Mouse (Mus musculus) midbrain, postnatal 0 days (tissue): Measurements from ENCODE around the gene Rbfox2. TPM values are rescaled to one million over a fixed set of nuclear protein-coding genes. Genes with fewer than 3 reads are reported as not detected.

Source experiments
- ATAC-seq: fragments of 200-750 bp; cut with Nextera tagmentation; 2 replicates; pipeline ENCODE4 v1.8.0; 2017; ENCODE audit warnings: moderate number of reproducible peaks, mild to moderate bottlenecking, moderate TSS enrichment, moderate library complexity; ENCODE audit not compliant: low FRiP score
- DNase-seq: peaks from one replicate; pipeline ENCODE4 v3.0.0-alpha.2; 2015; ENCODE audit warnings: low spot score
- H3K27ac ChIP-seq: fragments of 300-500 bp; sonication (generic); 2 replicates; pipeline ENCODE4 v1.5.1; 2014; ENCODE audit warnings: low read depth, mild to moderate bottlenecking, low read length, mixed read lengths
- H3K27me3 ChIP-seq: fragments of 300-500 bp; sonication (generic); 2 replicates; pipeline ENCODE4 v1.6.1; 2014; ENCODE audit warnings: low read length, control low read depth, mixed read lengths; ENCODE audit not compliant: insufficient read depth
- H3K36me3 ChIP-seq: fragments of 300-500 bp; sonication (generic); 2 replicates; pipeline ENCODE4 v1.6.1; 2014; ENCODE audit warnings: low read length, control low read depth, mixed read lengths; ENCODE audit not compliant: insufficient read depth
- H3K4me1 ChIP-seq: fragments of 300-500 bp; sonication (generic); 2 replicates; pipeline ENCODE4 v1.6.1; 2014; ENCODE audit warnings: mild to moderate bottlenecking, control low read depth, antibody characterized with exemption, low read length, mixed read lengths; ENCODE audit not compliant: insufficient read depth
- H3K4me2 ChIP-seq: fragments of 300-500 bp; sonication (generic); 2 replicates; pipeline ENCODE4 v1.6.1; 2014; ENCODE audit warnings: low read depth, mild to moderate bottlenecking, low read length, mixed read lengths; ENCODE audit not compliant: poor library complexity, severe bottlenecking
- H3K4me3 ChIP-seq: fragments of 300-500 bp; sonication (generic); 2 replicates; pipeline ENCODE4 v1.5.1; 2014; ENCODE audit warnings: low read depth, mild to moderate bottlenecking, low read length, moderate library complexity
- H3K9ac ChIP-seq: fragments of 300-500 bp; sonication (generic); replicated peaks from 2 replicates; pipeline ENCODE4 v1.6.1; 2014; ENCODE audit warnings: mild to moderate bottlenecking, low read length, moderate library complexity, mixed read lengths; ENCODE audit not compliant: poor library complexity, severe bottlenecking
- H3K9me3 ChIP-seq: fragments of 300-500 bp; sonication (generic); 2 replicates; pipeline ENCODE4 v1.6.1; 2016; ENCODE audit warnings: low read length, control low read depth
- CTCF ChIP-seq: IDR thresholded peaks from 2 replicates; pipeline ENCODE4 v1.5.1; 2016; ENCODE audit warnings: antibody characterized with exemption, mild to moderate bottlenecking
- WGBS: fragments of 180-500 bp; shearing (Covaris S2); extraction: QIAGEN DNeasy Blood & Tissue Kit; methylation state at CpG from one replicate; pipeline ENCODE4 v1.1.7; 2014; 5-methylcytosine and 5-hydroxymethylcytosine counted together
- polyA plus RNA-seq: library from polyadenylated mRNA; unstranded; fragments of >200 nt; fragmentation: Nextera tagmentation; extraction: Ambion mirVana; gene quantifications from 2 replicates; pipeline ENCODE4 v1.2.1, GENCODE M21; 2015
- total RNA-seq: library from RNA; depleted of rRNA; stranded (reverse); fragments of >200 nt; gene quantifications from 2 replicates; pipeline ENCODE4 v1.2.3, GENCODE M21; 2014

Gene Rbfox2
- total and polyA plus RNA-seq, 2 experiments from 2014 or later, result 96.6 to 360 TPM

GRCm38 (mm10) chr15:77326361-77326760 is 19.6 kb upstream of the Rbfox2 start:
- no peak overlapping the region for H3K4me2 ChIP-seq
- no peak overlapping the region for H3K9ac ChIP-seq

GRCm38 (mm10) chr15:77324426-77324825 is 17.6 kb upstream of the Rbfox2 start:
- Histone ChIP-seq H3K9me3 (no peaks in the 10 kb centered on the region), H3K4me2 (no peak overlapping the region), H3K4me3 (no peak overlapping the region), H3K4me1 (no peaks in the 10 kb centered on the region), H3K27me3 (no peaks in the 10 kb centered on the region), H3K9ac (no peak overlapping the region), H3K36me3 (no peaks in the 10 kb centered on the region), H3K27ac (no peak overlapping the region)
- TF ChIP-seq CTCF, result no peak
- DNase-seq (no peak), ATAC-seq (no peak)
- WGBS, result 91% methylated on average over 11 of the region's 11 CpGs

More at GRCm38 (mm10) chr15:77326361-77326760, 19.6 kb upstream of the Rbfox2 start:
- TF ChIP-seq CTCF, result no peak
- Histone ChIP-seq H3K4me3 (no peak overlapping the region), H3K4me1 (no peaks in the 10 kb centered on the region), H3K9me3 (no peaks in the 10 kb centered on the region), H3K27ac (no peak overlapping the region), H3K27me3 (no peaks in the 10 kb centered on the region), H3K36me3 (no peaks in the 10 kb centered on the region)
- ATAC-seq (no peak), DNase-seq (no peak)
- WGBS, result 92% methylated on average over 4 of the region's 4 CpGs

GRCm38 (mm10) chr15:77323226-77323625 is 16.4 kb upstream of the Rbfox2 start:
- H3K36me3 ChIP-seq, result no peaks in the 10 kb centered on the region
- H3K27ac ChIP-seq, result no peak overlapping the region
- H3K4me1 ChIP-seq, result no peaks in the 10 kb centered on the region
- WGBS, result 90% methylated on average over 10 of the region's 10 CpGs
- H3K27me3 ChIP-seq, result no peaks in the 10 kb centered on the region
- no peak overlapping the region for H3K9ac ChIP-seq
- no peak overlapping the region for H3K4me3 ChIP-seq
- ATAC-seq, result no peak
- no peak overlapping the region for H3K4me2 ChIP-seq
- no peak for DNase-seq
- H3K9me3 ChIP-seq, result no peaks in the 10 kb centered on the region
- TF ChIP-seq CTCF, result no peak

GRCm38 (mm10) chr15:77313701-77314100 is 6.9 kb upstream of the Rbfox2 start:
- no peak for DNase-seq
- no peaks in the 10 kb centered on the region for H3K9me3 ChIP-seq
- no peak for TF ChIP-seq CTCF
- no peak overlapping the region for H3K27ac ChIP-seq
- ATAC-seq, result no peak
- H3K4me2 ChIP-seq, result no peak overlapping the region
- 32% methylated on average over 6 of the region's 6 CpGs for WGBS
- no peaks in the 10 kb centered on the region for H3K27me3 ChIP-seq
- no peak overlapping the region for H3K4me3 ChIP-seq
- H3K9ac ChIP-seq, result no peak overlapping the region
- no peaks in the 10 kb centered on the region for H3K36me3 ChIP-seq
- no peaks in the 10 kb centered on the region for H3K4me1 ChIP-seq

GRCm38 (mm10) chr15:77312796-77313195 is 6.0 kb upstream of the Rbfox2 start:
- no peaks in the 10 kb centered on the region for H3K4me1 ChIP-seq
- H3K9me3 ChIP-seq, result no peaks in the 10 kb centered on the region
- WGBS, result 90% methylated on average over 7 of the region's 7 CpGs
- H3K27ac ChIP-seq, result no peak overlapping the region
- no peaks in the 10 kb centered on the region for H3K27me3 ChIP-seq
- DNase-seq, result no peak
- no peak overlapping the region for H3K9ac ChIP-seq
- H3K4me2 ChIP-seq, result no peak overlapping the region
- no peak for TF ChIP-seq CTCF
- H3K36me3 ChIP-seq, result no peaks in the 10 kb centered on the region
- H3K4me3 ChIP-seq, result no peak overlapping the region
- ATAC-seq, result no peak

- 84% methylated on average over 4 of the region's 4 CpGs for WGBS
- H3K9me3 ChIP-seq, result no peaks in the 10 kb centered on the region
- H3K27ac ChIP-seq, result no peak overlapping the region
- no peaks in the 10 kb centered on the region for H3K36me3 ChIP-seq
- H3K4me2 ChIP-seq, result no peak overlapping the region
- no peak for DNase-seq
- H3K9ac ChIP-seq, result no peak overlapping the region
- ATAC-seq, result no peak
- TF ChIP-seq CTCF, result no peak
- no peak overlapping the region for H3K4me3 ChIP-seq
- H3K27me3 ChIP-seq, result no peaks in the 10 kb centered on the region
- H3K4me1 ChIP-seq, result peaks cover 7% of the 10 kb centered on the region
Observed at GRCm38 (mm10) chr15:77307767-77308495, 1.1 kb upstream of the Rbfox2 start.
